Mouse (Mus musculus) embryonic facial prominence, embryonic 15.5 days (tissue): ENCODE results near the gene Inpp5k. TPM values are rescaled to one million over a fixed set of nuclear protein-coding genes. Genes with fewer than 3 reads are reported as not detected.

Experiments
- ATAC-seq: fragments of 200-750 bp; cut with Nextera tagmentation; 2 replicates; pipeline ENCODE4 v1.8.0; 2017; ENCODE audit warnings: low read depth, moderate TSS enrichment; ENCODE audit not compliant: insufficient number of reproducible peaks, low FRiP score, low TSS enrichment
- H3K27ac ChIP-seq: fragments of 300-500 bp; sonication (generic); replicated peaks from 2 replicates; pipeline ENCODE4 v1.5.1; 2015; ENCODE audit warnings: mild to moderate bottlenecking, inconsistent platforms
- H3K27me3 ChIP-seq: fragments of 300-500 bp; sonication (generic); 2 replicates; pipeline ENCODE4 v1.6.1; 2015; ENCODE audit warnings: inconsistent platforms
- H3K36me3 ChIP-seq: fragments of 300-500 bp; sonication (generic); 2 replicates; pipeline ENCODE4 v1.6.1; 2015; ENCODE audit warnings: mild to moderate bottlenecking, inconsistent platforms
- H3K4me1 ChIP-seq: fragments of 300-500 bp; sonication (generic); 2 replicates; pipeline ENCODE4 v1.6.1; 2015; ENCODE audit warnings: inconsistent platforms
- H3K4me2 ChIP-seq: fragments of 300-500 bp; sonication (generic); replicated peaks from 2 replicates; pipeline ENCODE4 v1.6.1; 2015; ENCODE audit warnings: mild to moderate bottlenecking, inconsistent platforms
- H3K4me3 ChIP-seq: fragments of 300-500 bp; sonication (generic); replicated peaks from 2 replicates; pipeline ENCODE4 v1.5.1; 2015; ENCODE audit warnings: mild to moderate bottlenecking, inconsistent platforms
- H3K9ac ChIP-seq: fragments of 300-500 bp; sonication (generic); 2 replicates; pipeline ENCODE4 v1.6.1; 2015; ENCODE audit warnings: inconsistent platforms
- H3K9me3 ChIP-seq: fragments of 300-500 bp; sonication (generic); replicated peaks from 2 replicates; pipeline ENCODE4 v1.6.1; 2016; ENCODE audit warnings: inconsistent platforms
- WGBS: fragments of 180-500 bp; shearing (Covaris S2); methylation state at CpG from one replicate; pipeline ENCODE4 v1.1.7; 2015; 5-methylcytosine and 5-hydroxymethylcytosine counted together
- polyA plus RNA-seq: library from polyadenylated mRNA; unstranded; fragments of >200 nt; fragmentation: Nextera tagmentation; extraction: Ambion mirVana; gene quantifications from 2 replicates; pipeline ENCODE4 v1.2.1, GENCODE M21; 2015

Gene Inpp5k
- polyA plus RNA-seq, 1 experiment from 2014 or later = 31.9 TPM

DNA sequence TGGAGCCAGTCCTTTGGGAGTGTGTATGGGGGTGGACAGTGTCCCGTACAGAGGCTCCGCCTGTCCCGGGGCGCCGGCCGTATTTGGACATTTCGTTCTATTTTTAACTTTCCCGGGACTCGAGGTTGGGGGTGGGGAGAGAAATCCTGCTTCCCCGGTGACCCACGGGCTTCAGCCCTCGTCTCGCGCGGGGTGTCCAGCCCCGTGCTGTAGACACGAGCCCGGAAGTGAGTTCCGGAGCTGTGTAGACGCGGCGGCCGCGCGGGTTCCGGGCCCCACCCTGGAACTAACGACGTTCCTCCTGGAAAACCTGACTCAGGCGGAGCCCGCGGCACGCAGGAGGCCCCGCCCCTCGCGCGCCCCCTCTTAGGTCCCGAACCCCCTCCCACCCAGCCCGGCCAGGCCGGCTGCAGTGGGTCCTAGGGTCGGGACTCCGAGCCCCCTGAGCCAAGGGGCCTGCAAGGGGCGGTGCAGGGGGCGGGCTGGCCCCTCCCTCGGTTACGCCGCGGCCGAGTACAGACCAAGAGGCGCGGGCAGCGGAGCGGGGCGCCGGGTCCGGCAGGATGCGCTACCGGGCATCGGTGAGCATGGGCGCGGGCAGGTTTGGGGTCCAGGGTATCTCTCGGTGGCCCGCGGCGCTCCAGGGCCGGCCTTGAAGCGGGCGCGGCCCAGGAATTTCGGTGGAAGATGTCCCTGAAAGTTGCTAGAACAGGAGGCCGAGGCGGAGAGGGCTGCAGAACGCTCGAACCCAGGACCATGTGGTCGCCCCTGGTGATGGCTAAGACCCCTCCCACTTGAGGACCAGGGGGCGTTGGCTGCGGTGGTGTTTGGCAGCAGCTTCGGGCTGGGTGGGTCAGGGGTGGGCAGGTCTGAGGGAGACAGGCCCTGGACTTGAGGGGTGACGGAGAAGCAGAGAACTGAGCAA is 25.1 kb downstream of the Inpp5k start:
- H3K9ac ChIP-seq = peak overlapping the region; percentile 66
- H3K27ac ChIP-seq = peak overlapping the region; percentile 90
- H3K36me3 ChIP-seq = peaks cover 33% of the 10 kb centered on the region
- H3K27me3 ChIP-seq = no peaks in the 10 kb centered on the region
- ATAC-seq = peak; percentile 64
- WGBS = 1% methylated on average over 78 of the region's 78 CpGs
- no peaks in the 10 kb centered on the region for H3K9me3 ChIP-seq
- peak overlapping the region; percentile 77 for H3K4me3 ChIP-seq
- H3K4me2 ChIP-seq = peak overlapping the region; percentile 88
- peaks cover 66% of the 10 kb centered on the region for H3K4me1 ChIP-seq

GRCm38 (mm10) chr11:75656621-75657590 is 26.1 kb downstream of the Inpp5k start:
- Histone ChIP-seq H3K4me1 (peaks cover 58% of the 10 kb centered on the region), H3K4me2 (peak overlapping the region; percentile 88), H3K9me3 (no peaks in the 10 kb centered on the region), H3K9ac (peak overlapping the region; percentile 66), H3K4me3 (peak overlapping the region; percentile 77), H3K36me3 (peaks cover 43% of the 10 kb centered on the region), H3K27ac (peak overlapping the region; percentile 90), H3K27me3 (no peaks in the 10 kb centered on the region)
- no peak for ATAC-seq
- WGBS = 52% methylated on average over 20 of the region's 20 CpGs

- Histone ChIP-seq H3K4me1 (peaks cover 49% of the 10 kb centered on the region), H3K4me3 (no peak overlapping the region), H3K27ac (no peak overlapping the region), H3K9ac (no peak overlapping the region), H3K27me3 (no peaks in the 10 kb centered on the region), H3K36me3 (peaks cover 52% of the 10 kb centered on the region), H3K4me2 (no peak overlapping the region), H3K9me3 (no peaks in the 10 kb centered on the region)
- no peak for ATAC-seq
These were observed 27.1 kb downstream of the Inpp5k start for GRCm38 (mm10) chr11:75657841-75658240.

DNA sequence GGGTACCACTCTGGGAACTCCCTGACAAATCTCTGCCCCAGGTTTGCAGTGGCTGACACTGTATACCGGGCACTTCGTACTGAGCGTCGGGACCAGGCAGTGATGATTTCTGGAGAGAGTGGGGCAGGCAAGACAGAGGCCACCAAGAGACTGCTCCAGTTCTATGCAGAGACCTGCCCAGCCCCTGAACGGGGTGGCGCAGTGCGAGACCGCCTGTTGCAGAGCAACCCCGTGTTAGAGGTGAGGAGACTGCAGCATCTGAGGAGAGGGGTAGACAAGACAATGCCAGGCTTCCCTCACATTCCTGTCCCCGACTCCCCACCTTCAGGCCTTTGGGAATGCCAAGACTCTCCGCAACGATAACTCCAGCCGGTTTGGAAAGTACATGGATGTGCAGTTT is 27.5 kb downstream of the Inpp5k start:
- peaks cover 44% of the 10 kb centered on the region for H3K4me1 ChIP-seq
- H3K4me2 ChIP-seq = no peak overlapping the region
- H3K4me3 ChIP-seq = no peak overlapping the region
- ATAC-seq = no peak
- no peaks in the 10 kb centered on the region for H3K9me3 ChIP-seq
- no peaks in the 10 kb centered on the region for H3K27me3 ChIP-seq
- H3K36me3 ChIP-seq = peaks cover 57% of the 10 kb centered on the region
- no peak overlapping the region for H3K27ac ChIP-seq
- H3K9ac ChIP-seq = no peak overlapping the region
- WGBS = 93% methylated on average over 13 of the region's 13 CpGs

DNA sequence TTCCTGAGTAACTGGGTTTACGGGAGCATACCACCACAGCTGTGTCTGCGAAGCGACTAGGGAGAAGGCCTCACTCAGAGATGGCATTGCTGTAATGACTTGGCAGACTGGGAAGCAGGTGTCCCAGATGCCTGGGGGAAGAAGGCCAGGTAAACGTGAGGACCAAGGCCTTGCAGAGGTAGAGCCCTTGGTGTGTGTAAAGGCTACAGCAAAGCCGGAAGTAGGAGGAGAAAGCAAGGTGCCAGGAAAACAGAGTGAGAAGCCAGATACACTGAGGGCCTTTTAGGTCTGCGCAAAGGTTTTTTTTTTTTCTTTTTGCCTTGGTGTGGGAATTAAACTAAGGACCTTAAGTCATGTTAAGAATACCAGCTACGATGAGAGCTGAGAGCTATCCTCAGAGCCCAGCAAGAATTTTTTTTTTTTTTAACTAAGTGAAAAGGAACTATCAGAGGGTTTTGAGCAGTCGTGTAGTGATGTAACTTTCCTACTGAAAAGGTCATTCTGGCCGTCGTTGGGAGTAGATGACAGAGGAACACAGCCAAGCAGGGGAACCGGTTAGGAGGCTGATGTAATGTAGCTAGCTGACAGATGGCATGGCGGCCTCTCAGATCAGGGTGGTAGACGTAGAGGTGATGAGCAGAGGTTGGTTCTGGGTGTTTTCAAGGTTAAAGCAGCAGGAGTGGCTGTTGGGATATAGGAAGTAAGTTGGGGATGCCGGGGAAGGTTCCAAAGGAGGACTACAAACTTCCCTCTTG is 28.4 kb downstream of the Inpp5k start:
- H3K27ac ChIP-seq = no peak overlapping the region
- peaks cover 62% of the 10 kb centered on the region for H3K36me3 ChIP-seq
- 80% methylated on average over 14 of the region's 14 CpGs for WGBS
- ATAC-seq = no peak
- H3K27me3 ChIP-seq = no peaks in the 10 kb centered on the region
- H3K4me3 ChIP-seq = no peak overlapping the region
- no peaks in the 10 kb centered on the region for H3K9me3 ChIP-seq
- H3K4me2 ChIP-seq = no peak overlapping the region
- H3K4me1 ChIP-seq = peaks cover 36% of the 10 kb centered on the region
- no peak overlapping the region for H3K9ac ChIP-seq

GRCm38 (mm10) chr11:75660081-75660590 is 29.3 kb downstream of the Inpp5k start:
- 92% methylated on average over 12 of the region's 12 CpGs for WGBS
- no peak overlapping the region for H3K4me2 ChIP-seq
- H3K4me1 ChIP-seq = peaks cover 26% of the 10 kb centered on the region
- H3K27me3 ChIP-seq = no peaks in the 10 kb centered on the region
- H3K36me3 ChIP-seq = peaks cover 68% of the 10 kb centered on the region
- H3K9me3 ChIP-seq = no peaks in the 10 kb centered on the region
- no peak overlapping the region for H3K4me3 ChIP-seq
- H3K9ac ChIP-seq = no peak overlapping the region
- H3K27ac ChIP-seq = no peak overlapping the region
- no peak for ATAC-seq

DNA sequence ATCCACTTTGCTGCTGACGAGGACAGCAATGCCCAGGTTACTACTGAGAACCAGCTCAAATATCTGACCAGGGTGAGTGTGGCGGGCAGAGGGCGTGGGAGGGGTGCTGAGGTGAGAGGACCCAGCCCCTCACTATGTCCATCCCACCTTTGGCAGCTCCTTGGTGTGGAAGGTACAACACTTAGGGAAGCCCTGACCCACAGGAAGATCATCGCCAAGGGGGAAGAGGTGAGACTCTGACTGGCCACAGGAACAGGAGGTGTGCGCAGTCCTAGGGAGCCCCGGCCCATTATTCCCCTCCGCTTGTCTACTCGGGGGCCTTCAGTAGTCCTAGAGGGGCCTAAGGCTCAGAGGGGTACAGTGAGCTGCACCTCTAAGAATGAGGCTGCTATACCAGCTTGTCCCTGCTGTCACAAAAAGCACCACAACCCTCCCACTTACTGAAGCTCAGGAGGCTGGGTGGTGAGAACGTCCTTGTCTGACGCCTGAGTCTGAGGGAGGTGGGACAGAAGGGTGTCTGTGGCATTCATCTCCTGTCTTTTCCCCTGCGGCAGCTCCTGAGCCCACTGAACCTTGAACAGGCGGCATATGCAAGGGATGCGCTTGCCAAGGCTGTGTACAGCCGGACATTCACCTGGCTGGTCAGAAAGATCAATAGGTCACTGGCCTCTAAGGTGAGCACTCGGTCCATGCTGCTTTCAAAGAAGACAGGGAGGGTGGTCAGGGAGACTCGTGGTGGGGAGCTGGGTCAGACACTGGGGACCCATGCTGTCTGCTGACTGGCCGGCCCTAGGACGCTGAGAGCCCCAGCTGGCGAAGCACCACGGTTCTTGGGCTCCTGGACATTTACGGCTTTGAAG is 30.4 kb downstream of the Inpp5k start:
- no peak overlapping the region for H3K4me3 ChIP-seq
- H3K27ac ChIP-seq = no peak overlapping the region
- no peak overlapping the region for H3K4me2 ChIP-seq
- H3K27me3 ChIP-seq = no peaks in the 10 kb centered on the region
- H3K36me3 ChIP-seq = peaks cover 78% of the 10 kb centered on the region
- no peak for ATAC-seq
- no peak overlapping the region for H3K9ac ChIP-seq
- H3K4me1 ChIP-seq = peaks cover 18% of the 10 kb centered on the region
- no peaks in the 10 kb centered on the region for H3K9me3 ChIP-seq
- WGBS = 89% methylated on average over 21 of the region's 21 CpGs

GRCm38 (mm10) chr11:75662131-75662530 is 31.3 kb downstream of the Inpp5k start:
- H3K9me3 ChIP-seq = no peaks in the 10 kb centered on the region
- no peak overlapping the region for H3K4me3 ChIP-seq
- peaks cover 9% of the 10 kb centered on the region for H3K4me1 ChIP-seq
- 90% methylated on average over 7 of the region's 7 CpGs for WGBS
- H3K27ac ChIP-seq = no peak overlapping the region
- no peaks in the 10 kb centered on the region for H3K27me3 ChIP-seq
- peaks cover 85% of the 10 kb centered on the region for H3K36me3 ChIP-seq
- H3K9ac ChIP-seq = no peak overlapping the region
- H3K4me2 ChIP-seq = no peak overlapping the region
- ATAC-seq = no peak; the same call in 1 of the 2 replicates

- H3K9ac ChIP-seq = no peak overlapping the region
- H3K27me3 ChIP-seq = no peaks in the 10 kb centered on the region
- WGBS = 91% methylated on average over 6 of the region's 6 CpGs
- H3K36me3 ChIP-seq = peaks cover 89% of the 10 kb centered on the region
- H3K4me2 ChIP-seq = no peak overlapping the region
- ATAC-seq = no peak
- no peaks in the 10 kb centered on the region for H3K4me1 ChIP-seq
- no peak overlapping the region for H3K27ac ChIP-seq
- no peaks in the 10 kb centered on the region for H3K9me3 ChIP-seq
- no peak overlapping the region for H3K4me3 ChIP-seq
These were observed 35.5 kb downstream of the Inpp5k start for GRCm38 (mm10) chr11:75666296-75666695.

GRCm38 (mm10) chr11:75668621-75669020 is 37.8 kb downstream of the Inpp5k start:
- Histone ChIP-seq H3K36me3 (peaks cover 89% of the 10 kb centered on the region), H3K27me3 (no peaks in the 10 kb centered on the region)
- 85% methylated on average over 3 of the region's 3 CpGs for WGBS

More at GRCm38 (mm10) chr11:75668621-75669020, 37.8 kb downstream of the Inpp5k start:
- H3K27ac ChIP-seq = no peak overlapping the region
- no peak overlapping the region for H3K4me2 ChIP-seq
- H3K4me1 ChIP-seq = no peaks in the 10 kb centered on the region
- no peak overlapping the region for H3K9ac ChIP-seq
- no peaks in the 10 kb centered on the region for H3K9me3 ChIP-seq
- ATAC-seq = no peak
- no peak overlapping the region for H3K4me3 ChIP-seq
